In the genomic region with DNA sequence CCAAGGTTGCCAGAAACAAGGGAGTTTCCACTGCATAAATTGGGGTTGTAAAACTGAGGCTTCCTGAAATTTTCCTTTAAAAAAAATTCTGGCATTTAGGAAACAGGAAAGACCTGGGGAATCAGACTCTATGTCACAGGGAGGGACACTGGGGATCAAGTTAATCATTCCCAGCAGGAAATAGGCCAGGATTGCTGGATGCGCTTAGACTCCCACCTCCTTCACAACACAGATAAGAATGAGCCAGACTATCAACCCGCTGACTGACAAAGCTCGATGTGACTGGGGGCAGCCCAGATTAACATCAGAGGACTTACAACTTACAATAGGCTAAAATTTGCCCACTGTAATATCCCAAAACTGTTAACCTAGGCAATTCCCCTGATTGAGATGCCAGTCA, we compare ENCODE assay signal across 19 mouse cellular contexts. TPM values are rescaled to one million over a fixed set of nuclear protein-coding genes. Genes with fewer than 3 reads are reported as not detected.
DNase-seq lines count a peak whose midpoint lies in the region; ATAC-seq and TF ChIP-seq lines count a peak whose summit lies in the region.
"Had no signal": no experiment of that assay in that cellular context is flagged by ENCODE, and none has a peak within 500 bp of the region (broad histone marks: within the 10 kb centered on the region; RNA-seq: fewer than 3 reads in every experiment).

No protein-coding gene starts in this region.

- no peak overlapping the region for H3K9ac ChIP-seq in kidney, postnatal 0 days (ENCODE audit: low read depth, low read length)
- H3K9ac ChIP-seq in intestine, postnatal 0 days (ENCODE audit: low read depth, low read length) = no peak overlapping the region
- no peak overlapping the region for H3K9ac ChIP-seq in liver, embryonic 12.5 days
- H3K9ac ChIP-seq in forebrain, embryonic 15.5 days (replicated peaks) = no peak overlapping the region
- H3K9ac ChIP-seq: forebrain, embryonic 12.5 days; neural tube, embryonic 15.5 days had no signal

- no peaks in the 10 kb centered on the region for H3K27me3 ChIP-seq in kidney, postnatal 0 days (ENCODE audit: insufficient read depth, low read length)
- no peaks in the 10 kb centered on the region for H3K27me3 ChIP-seq in intestine, postnatal 0 days (replicated peaks; ENCODE audit: control insufficient read depth, insufficient read depth, low read length)
- no peaks in the 10 kb centered on the region for H3K27me3 ChIP-seq in liver, embryonic 12.5 days (replicated peaks)
- no peaks in the 10 kb centered on the region for H3K27me3 ChIP-seq in forebrain, embryonic 15.5 days
- H3K27me3 ChIP-seq: forebrain, embryonic 12.5 days; neural tube, embryonic 15.5 days; Patski had no signal

- peaks cover 14% of the 10 kb centered on the region for H3K4me1 ChIP-seq in kidney, postnatal 0 days (replicated peaks; ENCODE audit: insufficient read depth, low read length)
- peaks cover 8% of the 10 kb centered on the region; the same call in 1 of the 2 replicates for H3K4me1 ChIP-seq in intestine, postnatal 0 days (replicated peaks; ENCODE audit: control insufficient read depth, insufficient read depth, low read length)
- peaks cover 45% of the 10 kb centered on the region for H3K4me1 ChIP-seq in liver, embryonic 12.5 days
- peaks cover 8% of the 10 kb centered on the region for H3K4me1 ChIP-seq in forebrain, embryonic 15.5 days
- H3K4me1 ChIP-seq: forebrain, embryonic 12.5 days had no signal

- no peak overlapping the region for H3K4me2 ChIP-seq in kidney, postnatal 0 days (ENCODE audit: low read length)
- H3K4me2 ChIP-seq in intestine, postnatal 0 days (replicated peaks; ENCODE audit: low read depth) = no peak overlapping the region
- H3K4me2 ChIP-seq in liver, embryonic 12.5 days = no peak overlapping the region
- H3K4me2 ChIP-seq in forebrain, embryonic 15.5 days (replicated peaks) = no peak overlapping the region
- H3K4me2 ChIP-seq: forebrain, embryonic 12.5 days; neural tube, embryonic 15.5 days had no signal

- WGBS in kidney, postnatal 0 days = 26% methylated on average over 3 of the region's 3 CpGs
- 30% methylated on average over 3 of the region's 3 CpGs for WGBS in intestine, postnatal 0 days
- 36% methylated on average over 3 of the region's 3 CpGs for WGBS in liver, embryonic 12.5 days (ENCODE audit: insufficient replicate concordance)
- 51% methylated on average over 3 of the region's 3 CpGs for WGBS in forebrain, embryonic 15.5 days

- intact Hi-C loops in left cerebral cortex, postnatal 4 days (cut with DNase I) = no loop called here

- no peaks in the 10 kb centered on the region for H3K9me3 ChIP-seq in kidney, postnatal 0 days (replicated peaks; ENCODE audit: low read length)
- H3K9me3 ChIP-seq in intestine, postnatal 0 days (ENCODE audit: control insufficient read depth) = no peaks in the 10 kb centered on the region
- no peaks in the 10 kb centered on the region for H3K9me3 ChIP-seq in liver, embryonic 12.5 days (replicated peaks)
- H3K9me3 ChIP-seq in forebrain, embryonic 15.5 days = no peaks in the 10 kb centered on the region
- H3K9me3 ChIP-seq: forebrain, embryonic 12.5 days; heart, embryonic 10.5 days; hindbrain, embryonic 10.5 days; neural tube, embryonic 15.5 days had no signal

- TF ChIP-seq CTCF in kidney, postnatal 0 days (IDR thresholded peaks at IDR 0.05; ENCODE audit: low read depth) = no peak
- TF ChIP-seq CTCF in intestine, postnatal 0 days (IDR thresholded peaks at IDR 0.05; ENCODE audit: low read depth) = no peak

- H3K36me3 ChIP-seq in kidney, postnatal 0 days (ENCODE audit: insufficient read depth, low read length) = no peaks in the 10 kb centered on the region
- H3K36me3 ChIP-seq in intestine, postnatal 0 days (ENCODE audit: control insufficient read depth, insufficient read depth) = no peaks in the 10 kb centered on the region
- H3K36me3 ChIP-seq in liver, embryonic 12.5 days = no peaks in the 10 kb centered on the region
- no peaks in the 10 kb centered on the region for H3K36me3 ChIP-seq in forebrain, embryonic 15.5 days
- H3K36me3 ChIP-seq: forebrain, embryonic 12.5 days; heart, embryonic 10.5 days; hindbrain, embryonic 10.5 days; neural tube, embryonic 15.5 days had no signal

- DNase-seq in kidney, postnatal 0 days (ENCODE audit: low spot score) = peak; percentile 32
- no peak for DNase-seq in kidney, adult 18-20 months
- no peak for DNase-seq in testis, postnatal 10 days (ENCODE audit: low spot score)
- no peak for DNase-seq in left cerebral cortex, postnatal 4 days
- DNase-seq: adrenal gland, adult 8-10 months; cerebellum, adult 9-11 months; gastrocnemius, postnatal 25 days; midbrain, embryonic 14.5 days; spleen, adult 18-20 months; thymus, adult 2 months had no signal

- no peak for ATAC-seq in kidney, postnatal 0 days (replicated peaks; ENCODE audit: low FRiP score, low read depth)
- ATAC-seq in intestine, postnatal 0 days = peak; percentile 70
- ATAC-seq in liver, embryonic 12.5 days = peak; percentile 48; the same call in 1 of the 2 replicates
- ATAC-seq in forebrain, embryonic 15.5 days (replicated peaks) = no peak
- ATAC-seq: hindbrain, postnatal 0 days; Patski had no signal

- H3K4me3 ChIP-seq in kidney, postnatal 0 days (replicated peaks; ENCODE audit: low read depth, low read length) = no peak overlapping the region
- no peak overlapping the region for H3K4me3 ChIP-seq in intestine, postnatal 0 days (ENCODE audit: low read depth, low read length)
- no peak overlapping the region for H3K4me3 ChIP-seq in liver, embryonic 12.5 days
- no peak overlapping the region for H3K4me3 ChIP-seq in forebrain, embryonic 15.5 days
- H3K4me3 ChIP-seq: forebrain, embryonic 12.5 days; heart, embryonic 10.5 days; hindbrain, embryonic 10.5 days; neural tube, embryonic 15.5 days had no signal

- no peak overlapping the region for H3K27ac ChIP-seq in kidney, postnatal 0 days
- no peak overlapping the region for H3K27ac ChIP-seq in intestine, postnatal 0 days (ENCODE audit: low read depth, low read length)
- H3K27ac ChIP-seq in liver, embryonic 12.5 days = no peak overlapping the region
- H3K27ac ChIP-seq in forebrain, embryonic 15.5 days (replicated peaks) = no peak overlapping the region
- H3K27ac ChIP-seq: forebrain, embryonic 12.5 days; heart, embryonic 10.5 days; hindbrain, embryonic 10.5 days; hindbrain, postnatal 0 days; neural tube, embryonic 15.5 days had no signal

RNA-seq across cellular contexts. Expression of gene Adcy9, which starts 52.4 kb away (rescaled TPM):
- polyA plus RNA-seq in kidney, postnatal 0 days (2015; fragmentation: Nextera tagmentation; extraction: Ambion mirVana) = 1.1 and 1.3 TPM in 2 replicates
- polyA plus RNA-seq in intestine, postnatal 0 days (2015; fragmentation: Nextera tagmentation; extraction: Ambion mirVana) = 1.5 and 2.1 TPM in 2 replicates
- polyA plus RNA-seq in liver, embryonic 12.5 days (2016; fragmentation: Nextera tagmentation; extraction: Ambion mirVana) = 1.1 and 1.6 TPM in 2 replicates
- total RNA-seq in left cerebral cortex, postnatal 4 days (2021) = 10 to 100 TPM; 21.1 to 22.3 TPM
- 2.6 and 2.7 TPM in 2 replicates for polyA plus RNA-seq in forebrain, embryonic 15.5 days (2015; fragmentation: Nextera tagmentation; extraction: Ambion mirVana)

Comparison
In these comparisons a context has a peak if more than half of its experiments do, and no peak if none do; other contexts are left out.
1. ATAC-seq: peak in intestine, postnatal 0 days (single experiment) and liver, embryonic 12.5 days (single experiment); none in kidney, postnatal 0 days (single experiment) and forebrain, embryonic 15.5 days (single experiment).